Mouse (Mus musculus): ENCODE results near the gene Ptgr2. TPM values are rescaled to one million over a fixed set of nuclear protein-coding genes. Genes with fewer than 3 reads are reported as not detected.
A peak's percentile ranks its signal among the peaks of the same experiment; 100 is the strongest.

Ptgr2 gene
- polyA plus RNA-seq, 1 experiment: 41.6 TPM

DNA sequence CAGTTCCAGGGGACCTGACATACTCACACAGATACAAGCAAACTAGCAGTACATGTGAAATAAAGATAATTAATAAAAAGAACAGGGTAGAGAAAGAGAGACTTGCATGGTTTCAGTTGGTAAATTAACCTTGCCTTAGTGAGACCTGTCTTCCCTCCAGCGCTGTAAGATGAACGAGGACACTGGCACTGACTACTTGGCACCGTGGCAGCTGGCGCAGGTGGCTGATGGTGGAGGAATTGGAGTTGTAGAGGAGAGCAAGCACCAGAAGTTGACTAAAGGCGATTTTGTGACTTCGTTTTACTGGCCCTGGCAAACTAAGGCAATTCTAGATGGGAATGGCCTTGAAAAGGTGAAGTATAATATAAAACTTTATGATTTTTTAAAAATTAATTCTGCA, 12.8 kb downstream of the Ptgr2 start:
- Histone ChIP-seq H3K27ac (ENCODE audit: insufficient read depth, low read length) (no peak overlapping the region), H3K4me1 (ENCODE audit: control insufficient read depth, insufficient read depth, low read length) (no peaks in the 10 kb centered on the region), H3K4me3 (ENCODE audit: insufficient read depth, low read length) (no peak overlapping the region)
- TF ChIP-seq CTCF (IDR thresholded peaks at IDR 0.05; ENCODE audit: borderline replicate concordance, insufficient read depth, low read length) (no peak), POLR2A (IDR thresholded peaks at IDR 0.05; ENCODE audit: low read depth, low read length) (no peak)

GRCm38 (mm10) chr12:84299265-84299664, 14.2 kb downstream of the Ptgr2 start:
- Histone ChIP-seq H3K4me1 (ENCODE audit: control insufficient read depth, insufficient read depth, low read length) (no peaks in the 10 kb centered on the region), H3K27ac (ENCODE audit: insufficient read depth, low read length) (no peak overlapping the region), H3K4me3 (ENCODE audit: insufficient read depth, low read length) (no peak overlapping the region)
- TF ChIP-seq POLR2A (IDR thresholded peaks at IDR 0.05; ENCODE audit: low read depth, low read length) (no peak), CTCF (IDR thresholded peaks at IDR 0.05; ENCODE audit: borderline replicate concordance, insufficient read depth, low read length) (no peak)

- no peak overlapping the region for H3K4me3 ChIP-seq (ENCODE audit: insufficient read depth, low read length)
- TF ChIP-seq POLR2A (IDR thresholded peaks at IDR 0.05; ENCODE audit: low read depth, low read length): no peak
- TF ChIP-seq CTCF (IDR thresholded peaks at IDR 0.05; ENCODE audit: borderline replicate concordance, insufficient read depth, low read length): no peak
- no peak overlapping the region for H3K27ac ChIP-seq (ENCODE audit: insufficient read depth, low read length)
- no peaks in the 10 kb centered on the region for H3K4me1 ChIP-seq (ENCODE audit: control insufficient read depth, insufficient read depth, low read length)
Measured at GRCm38 (mm10) chr12:84304101-84304500, 19.1 kb downstream of the Ptgr2 start.

- TF ChIP-seq POLR2A (IDR thresholded peaks at IDR 0.05; ENCODE audit: low read depth, low read length) (no peak), CTCF (IDR thresholded peaks at IDR 0.05; ENCODE audit: borderline replicate concordance, insufficient read depth, low read length) (no peak)
- H3K4me1 ChIP-seq (ENCODE audit: control insufficient read depth, insufficient read depth, low read length): no peaks in the 10 kb centered on the region
- H3K27ac ChIP-seq (ENCODE audit: insufficient read depth, low read length): no peak overlapping the region
- no peak overlapping the region for H3K4me3 ChIP-seq (ENCODE audit: insufficient read depth, low read length)
Measured at GRCm38 (mm10) chr12:84304554-84304953, 19.5 kb downstream of the Ptgr2 start.

GRCm38 (mm10) chr12:84311306-84311705, 26.3 kb downstream of the Ptgr2 start:
- peaks cover 2% of the 10 kb centered on the region; the same call in 1 of the 2 replicates for H3K4me1 ChIP-seq (ENCODE audit: control insufficient read depth, insufficient read depth, low read length)
- no peak for TF ChIP-seq POLR2A (IDR thresholded peaks at IDR 0.05; ENCODE audit: low read depth, low read length)
- no peak for TF ChIP-seq CTCF (IDR thresholded peaks at IDR 0.05; ENCODE audit: borderline replicate concordance, insufficient read depth, low read length)
- H3K27ac ChIP-seq (ENCODE audit: insufficient read depth, low read length): no peak overlapping the region
- no peak overlapping the region for H3K4me3 ChIP-seq (ENCODE audit: insufficient read depth, low read length)

DNA sequence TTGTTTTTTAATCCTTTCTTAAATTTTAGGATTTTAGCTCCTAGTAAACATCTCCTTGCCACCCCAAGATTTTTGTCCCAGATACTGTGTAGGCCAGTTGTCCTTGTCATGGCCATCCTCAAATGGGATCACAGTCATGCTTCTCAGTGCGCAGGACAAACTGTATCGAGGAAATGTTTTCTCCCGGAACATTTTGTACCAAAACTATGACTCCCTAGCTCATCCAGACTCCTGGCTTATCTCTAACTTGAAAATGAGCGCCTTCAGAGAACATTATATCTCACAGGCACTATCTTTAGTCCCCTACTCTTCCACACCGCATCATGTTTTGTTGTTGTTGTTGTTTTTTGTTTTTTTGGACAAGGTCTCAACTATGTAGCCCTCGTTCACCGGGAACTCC, 31.0 kb downstream of the Ptgr2 start:
- Histone ChIP-seq H3K27ac (ENCODE audit: insufficient read depth, low read length) (peak overlapping the region; percentile 17; the same call in 1 of the 2 replicates), H3K4me1 (ENCODE audit: control insufficient read depth, insufficient read depth, low read length) (peaks cover 2% of the 10 kb centered on the region; the same call in 1 of the 2 replicates), H3K4me3 (ENCODE audit: insufficient read depth, low read length) (peak overlapping the region; percentile 64)
- TF ChIP-seq POLR2A (IDR thresholded peaks at IDR 0.05; ENCODE audit: low read depth, low read length) (no peak), CTCF (IDR thresholded peaks at IDR 0.05; ENCODE audit: borderline replicate concordance, insufficient read depth, low read length) (no peak)

DNA sequence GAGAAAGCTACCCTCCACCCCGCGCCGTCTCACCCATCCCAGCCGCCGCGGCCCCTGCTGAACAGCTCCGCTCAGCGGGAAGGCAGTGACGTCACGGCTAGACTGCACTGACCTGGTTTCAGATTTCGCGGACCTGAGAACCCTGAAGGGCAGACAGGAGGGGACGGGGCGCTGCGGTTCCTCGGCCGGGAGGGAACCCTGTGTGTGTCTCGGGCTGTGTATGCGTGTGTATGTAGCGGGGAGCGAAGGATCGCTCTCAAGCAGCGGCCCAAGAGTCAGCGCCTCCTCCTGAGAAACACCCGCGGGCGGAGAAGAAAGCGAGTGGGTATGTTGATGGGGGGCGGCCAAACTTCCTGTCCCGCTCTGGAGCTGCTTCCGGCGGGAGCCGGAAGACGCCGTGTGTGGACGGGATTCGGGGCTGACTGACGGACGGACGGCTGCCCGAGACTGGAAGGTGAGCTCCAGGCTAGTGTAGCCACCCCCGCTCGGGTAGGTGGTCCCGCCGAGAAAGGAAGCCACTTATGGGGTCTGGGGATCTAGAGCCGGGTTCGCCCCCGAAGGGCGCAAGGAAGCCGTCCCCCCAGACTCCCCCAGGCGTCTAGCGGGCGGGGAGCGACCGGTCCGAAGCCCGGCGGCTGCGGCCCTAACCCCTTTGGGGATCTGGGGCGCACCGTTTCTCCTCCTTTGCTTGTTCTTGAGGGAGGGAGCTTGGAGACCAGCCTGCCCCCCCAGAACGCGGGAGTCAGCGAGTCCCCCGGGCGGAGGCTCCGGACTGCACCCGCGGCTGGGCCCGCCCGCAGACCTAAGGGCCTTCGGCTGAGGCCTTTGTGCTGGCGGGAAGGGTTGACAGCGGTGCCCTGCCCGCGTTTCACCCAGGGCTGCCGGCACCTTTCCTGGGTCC, 31.9 kb downstream of the Ptgr2 start, which contains the start of gene Zfp410:
Zfp410 (plus strand) TSS at position 132 of the 901 bp plus-strand sequence.
- Histone ChIP-seq H3K4me3 (ENCODE audit: insufficient read depth, low read length) (peak within 1 kb of the TSS; percentile 64), H3K27ac (ENCODE audit: insufficient read depth, low read length) (peak within 1 kb of the TSS; percentile 81), H3K4me1 (ENCODE audit: control insufficient read depth, insufficient read depth, low read length) (peaks cover 2% of the 10 kb centered on the region; the same call in 1 of the 2 replicates)
- TF ChIP-seq CTCF (IDR thresholded peaks at IDR 0.05; ENCODE audit: borderline replicate concordance, insufficient read depth, low read length) (no peak), POLR2A (IDR thresholded peaks at IDR 0.05; ENCODE audit: low read depth, low read length) (peak; percentile 75)

- Histone ChIP-seq H3K27ac (ENCODE audit: insufficient read depth, low read length) (peak overlapping the region; percentile 35), H3K4me3 (ENCODE audit: insufficient read depth, low read length) (no peak overlapping the region), H3K4me1 (ENCODE audit: control insufficient read depth, insufficient read depth, low read length) (peaks cover 4% of the 10 kb centered on the region; the same call in 1 of the 2 replicates)
- TF ChIP-seq POLR2A (IDR thresholded peaks at IDR 0.05; ENCODE audit: low read depth, low read length) (no peak), CTCF (IDR thresholded peaks at IDR 0.05; ENCODE audit: borderline replicate concordance, insufficient read depth, low read length) (no peak)
Measured at GRCm38 (mm10) chr12:84327111-84327512, 42.1 kb downstream of the Ptgr2 start.

DNA sequence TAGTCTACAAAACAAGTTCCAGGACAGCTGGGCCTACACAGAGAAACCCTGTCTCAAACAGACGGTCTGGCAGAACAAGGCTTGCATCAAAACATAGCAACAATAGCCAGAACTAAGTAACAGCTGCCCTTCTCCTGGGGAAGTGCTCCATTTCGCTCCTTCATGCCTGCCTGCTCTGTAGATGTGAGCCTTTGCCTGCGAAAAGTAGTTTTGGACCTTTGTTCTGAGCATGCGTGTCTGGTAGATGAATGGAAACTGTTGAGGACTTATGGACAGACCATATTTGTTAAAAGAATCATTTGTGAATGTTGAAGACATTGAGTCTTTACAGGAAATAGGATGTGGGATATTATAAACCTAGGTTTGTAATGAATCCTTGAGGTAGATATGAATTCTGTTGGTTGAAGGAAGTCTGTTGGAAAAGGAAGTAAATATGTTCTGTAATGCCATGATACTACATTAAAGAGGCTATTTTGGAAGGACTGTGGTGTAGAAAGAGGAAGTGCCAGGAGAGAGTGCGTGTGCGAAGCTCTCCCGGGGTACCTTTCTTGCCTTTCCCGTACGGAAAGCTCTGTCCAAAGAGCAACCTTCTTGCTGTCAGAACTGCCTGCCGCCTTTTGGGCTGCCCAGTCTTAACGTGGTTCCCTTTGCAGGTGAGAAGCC, 52.1 kb downstream of the Ptgr2 start:
- no peak overlapping the region for H3K27ac ChIP-seq (ENCODE audit: insufficient read depth, low read length)
- H3K4me1 ChIP-seq (ENCODE audit: control insufficient read depth, insufficient read depth, low read length): no peaks in the 10 kb centered on the region
- no peak overlapping the region for H3K4me3 ChIP-seq (ENCODE audit: insufficient read depth, low read length)
- TF ChIP-seq CTCF (IDR thresholded peaks at IDR 0.05; ENCODE audit: borderline replicate concordance, insufficient read depth, low read length): no peak
- TF ChIP-seq POLR2A (IDR thresholded peaks at IDR 0.05; ENCODE audit: low read depth, low read length): no peak
